Mouse (Mus musculus): ENCODE results near the gene Gm156. TPM values are rescaled to one million over a fixed set of nuclear protein-coding genes. Genes with fewer than 3 reads are reported as not detected.
"Not testable (repeated sequence)": the region's sequence is repeated elsewhere in the genome, so short reads cannot be mapped to it uniquely, and the experiment has no call there.

Gene Gm156
- not detected for total RNA-seq (2021)
- long read RNA-seq, experiment 1 = 0 reads
- long read RNA-seq, experiment 2 = 0 reads

DNA sequence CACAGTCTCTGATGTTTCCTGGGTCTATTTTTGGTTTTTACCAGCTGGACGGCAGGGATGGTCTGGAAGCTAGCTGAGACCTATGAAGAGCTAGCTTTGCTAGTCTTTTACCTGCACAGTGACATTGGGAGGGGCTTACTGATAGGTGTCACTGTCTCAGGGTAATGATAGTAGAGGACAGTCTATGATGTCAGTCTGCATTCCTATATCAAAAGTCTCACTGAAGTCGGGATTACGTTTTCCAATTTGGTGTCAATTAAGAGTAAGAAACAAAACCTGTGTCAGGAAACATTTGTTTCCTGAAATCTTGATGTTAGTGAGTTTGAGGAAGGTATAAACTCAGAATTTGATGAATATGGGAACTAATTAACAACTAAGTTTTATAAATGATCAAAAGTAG is at the start of gene Gm156:
Gm156 (minus strand) TSS at position 101 of the 400 bp plus-strand sequence.
- DNase-seq, H3K4me3 ChIP-seq, H3K27ac ChIP-seq: not testable (repeated sequence)
- intact Hi-C loops (cut with DNase I) = loop anchor here (2.0 kb wide), 1 partner anchor 37 kb away; no protein-coding TSS in a partner anchor

DNA sequence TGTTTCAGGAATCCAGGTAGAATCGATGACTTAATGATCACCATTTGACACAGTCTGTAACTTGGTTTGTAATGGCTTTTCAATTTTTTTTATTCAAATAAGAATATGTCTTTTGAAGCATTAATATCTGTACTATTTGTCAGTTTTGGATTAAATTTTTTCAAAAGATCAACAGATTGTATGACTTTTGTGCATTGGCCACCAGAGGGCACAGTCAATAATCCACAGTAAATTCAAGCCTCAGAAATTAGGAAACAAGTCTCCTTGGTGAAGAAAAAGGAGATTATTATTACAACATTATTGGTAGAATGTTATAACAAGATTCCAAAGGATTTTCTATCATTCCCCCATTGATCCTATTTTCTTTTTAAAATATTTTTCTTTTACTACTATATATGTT is 41.5 kb upstream of the Gm156 start:
- intact Hi-C loops (cut with DNase I) = no loop called here
- Histone ChIP-seq H3K27ac (no peak overlapping the region), H3K4me3 (no peak overlapping the region)
- no peak for DNase-seq
- no peak for TF ChIP-seq CTCF (IDR thresholded peaks at IDR 0.05)

DNA sequence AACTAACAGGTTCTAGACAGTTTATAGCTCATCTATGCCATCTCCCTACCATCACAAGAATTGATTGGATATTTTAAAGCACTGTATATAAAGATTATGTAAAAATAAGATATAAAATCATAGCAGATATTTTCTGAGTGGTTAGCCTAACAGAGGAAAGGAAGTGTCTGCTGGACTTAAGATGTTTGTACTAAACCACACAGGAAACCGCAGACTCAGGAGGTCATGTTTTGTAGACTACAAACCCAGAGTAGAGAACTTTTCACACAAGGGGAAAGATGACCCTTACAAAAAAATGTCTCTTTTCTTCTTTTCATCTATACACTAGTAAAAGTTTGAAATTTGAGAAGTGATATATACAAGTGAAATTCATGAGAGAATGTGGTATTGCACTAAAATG is 39.9 kb upstream of the Gm156 start:
- H3K4me3 ChIP-seq = no peak overlapping the region
- intact Hi-C loops (cut with DNase I) = no loop called here
- H3K27ac ChIP-seq = no peak overlapping the region
- TF ChIP-seq CTCF (IDR thresholded peaks at IDR 0.05) = no peak
- no peak for DNase-seq

GRCm38 (mm10) chr6:129817731-129818130 is 33.7 kb upstream of the Gm156 start:
- no peak for TF ChIP-seq CTCF (IDR thresholded peaks at IDR 0.05)
- no peak overlapping the region for H3K27ac ChIP-seq
- no peak for DNase-seq
- no peak overlapping the region for H3K4me3 ChIP-seq
- intact Hi-C loops (cut with DNase I) = no loop called here

DNA sequence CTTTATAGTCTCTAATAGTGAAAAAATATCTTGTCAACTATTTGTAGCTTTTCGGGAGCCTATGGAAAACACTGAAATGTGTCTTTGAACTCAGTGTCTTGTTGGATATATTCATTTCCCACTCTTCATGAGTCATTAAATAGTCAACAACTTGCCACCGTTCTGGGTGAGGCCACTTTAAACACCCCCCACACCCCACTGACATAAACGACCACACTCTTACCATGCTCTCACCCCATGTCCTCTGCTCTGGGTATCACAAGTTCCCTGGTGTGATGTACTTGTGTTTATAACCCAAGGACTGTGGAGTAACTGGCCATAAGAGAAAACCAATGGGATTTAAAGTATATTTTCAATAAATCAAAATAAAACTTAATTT is 36.4 kb downstream of the Gm156 start:
- no peak for DNase-seq
- Histone ChIP-seq H3K4me3 (no peak overlapping the region), H3K27ac (no peak overlapping the region)
- no peak for TF ChIP-seq CTCF (IDR thresholded peaks at IDR 0.05)
- intact Hi-C loops (cut with DNase I) = no loop called here

DNA sequence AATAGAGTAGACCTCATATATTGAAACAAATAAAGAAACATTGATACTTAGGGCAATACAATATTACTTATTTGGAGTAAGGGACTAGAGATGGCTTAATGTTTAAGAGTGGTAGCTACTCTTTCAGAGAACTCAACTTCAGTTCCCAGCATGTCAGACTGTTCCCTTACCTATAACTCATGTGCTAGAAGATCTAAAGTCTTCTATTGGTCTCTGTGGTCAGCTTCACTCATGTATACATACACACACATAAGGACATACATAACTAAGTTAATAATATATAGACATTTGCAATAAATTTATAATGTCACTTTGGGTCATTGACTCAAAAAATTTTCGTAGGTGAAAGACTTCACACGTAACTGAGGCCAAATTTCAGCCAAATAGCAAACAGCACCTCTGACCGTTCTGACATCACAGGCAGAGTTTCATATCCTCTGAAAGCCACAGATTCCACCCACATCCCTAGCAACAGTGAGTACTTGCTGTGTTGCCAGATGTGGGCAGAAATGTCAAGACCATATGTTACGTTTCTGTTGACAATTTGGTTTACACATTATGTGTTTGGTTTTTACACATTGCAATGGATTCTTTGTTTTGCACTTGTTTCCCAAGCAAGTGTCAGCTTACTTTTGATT is 36.9 kb downstream of the Gm156 start:
- DNase-seq = no peak
- no peak for TF ChIP-seq CTCF (IDR thresholded peaks at IDR 0.05)
- intact Hi-C loops (cut with DNase I) = no loop called here
- H3K4me3 ChIP-seq = no peak overlapping the region
- H3K27ac ChIP-seq = no peak overlapping the region

DNA sequence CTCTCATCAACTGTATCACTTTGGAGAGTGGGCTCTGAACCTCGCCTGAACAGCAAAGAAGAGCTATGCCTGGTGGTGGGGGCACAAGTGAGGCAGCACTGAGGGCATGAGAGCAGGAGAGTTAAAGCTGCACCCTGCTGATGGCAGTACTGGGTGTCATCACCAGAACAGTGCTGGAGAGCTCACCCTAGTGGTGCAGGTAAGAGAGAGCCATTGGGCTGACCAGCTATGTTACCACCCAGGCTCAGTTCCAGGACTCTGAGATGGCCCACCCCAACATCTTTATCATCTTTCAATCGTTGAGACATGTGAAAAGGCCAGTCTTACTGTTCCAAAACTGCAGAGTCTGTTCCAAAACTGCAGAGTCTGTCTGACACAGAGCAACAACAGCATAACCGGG is 37.9 kb downstream of the Gm156 start:
- intact Hi-C loops (cut with DNase I) = no loop called here
- Histone ChIP-seq H3K27ac (no peak overlapping the region), H3K4me3 (no peak overlapping the region)
- no peak for TF ChIP-seq CTCF (IDR thresholded peaks at IDR 0.05)
- no peak for DNase-seq

- TF ChIP-seq CTCF (IDR thresholded peaks at IDR 0.05) = no peak
Observed at GRCm38 (mm10) chr6:129740069-129740721, 43.9 kb downstream of the Gm156 start, which contains the start of gene Klri2. TSS of gene Klri2 (minus strand) at chr6:129740484.

DNA sequence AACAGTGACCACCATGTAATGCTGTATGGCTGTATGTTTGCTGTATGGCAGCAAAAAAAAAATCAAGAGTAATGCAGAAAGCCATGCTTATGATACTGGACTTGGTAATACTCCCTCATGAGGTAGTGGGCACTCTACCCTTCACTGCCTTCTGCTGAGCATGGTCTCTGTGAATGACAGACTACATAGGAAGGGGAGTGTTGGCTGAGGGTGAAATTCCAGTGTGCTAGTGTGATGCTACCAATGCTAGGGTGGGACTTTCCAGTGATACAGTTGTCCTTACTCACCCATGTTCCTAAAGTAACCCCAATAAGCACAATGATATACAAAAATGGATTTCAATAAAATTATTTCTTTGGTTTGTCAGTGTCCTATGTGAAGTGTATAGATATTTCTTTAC is 47.7 kb downstream of the Gm156 start:
- Histone ChIP-seq H3K4me3 (no peak overlapping the region), H3K27ac (no peak overlapping the region)
- intact Hi-C loops (cut with DNase I) = no loop called here
- TF ChIP-seq CTCF (IDR thresholded peaks at IDR 0.05) = no peak
- no peak for DNase-seq

More at GRCm38 (mm10) chr6:129740069-129740721, 43.9 kb downstream of the Gm156 start, which contains the start of gene Klri2:
- DNase-seq = no peak
- Histone ChIP-seq H3K27ac (no peak within 1 kb of the TSS), H3K4me3 (no peak within 1 kb of the TSS)
- intact Hi-C loops (cut with DNase I) = no loop called here

DNA sequence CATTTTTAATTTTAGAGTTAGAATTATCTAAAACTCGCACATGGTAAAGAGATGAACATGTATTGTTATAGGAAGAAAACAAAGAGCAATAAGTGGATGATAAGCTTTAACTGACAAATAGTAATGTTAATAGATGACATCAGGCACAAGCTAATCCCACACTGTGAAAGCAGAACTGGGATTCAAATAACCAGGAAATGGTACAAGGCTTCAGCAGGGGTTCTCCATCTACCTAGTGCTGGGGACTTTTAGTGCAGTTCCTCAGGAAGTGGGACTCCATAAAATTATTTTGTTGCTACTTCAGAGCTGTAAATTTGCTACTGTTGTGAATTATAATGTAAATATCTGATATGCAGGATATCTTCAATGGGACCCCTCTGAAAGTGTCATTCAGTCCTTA is 56.8 kb downstream of the Gm156 start:
- Histone ChIP-seq H3K27ac (no peak overlapping the region), H3K4me3 (no peak overlapping the region)
- DNase-seq = no peak
- TF ChIP-seq CTCF (IDR thresholded peaks at IDR 0.05) = no peak
- intact Hi-C loops (cut with DNase I) = no loop called here

DNA sequence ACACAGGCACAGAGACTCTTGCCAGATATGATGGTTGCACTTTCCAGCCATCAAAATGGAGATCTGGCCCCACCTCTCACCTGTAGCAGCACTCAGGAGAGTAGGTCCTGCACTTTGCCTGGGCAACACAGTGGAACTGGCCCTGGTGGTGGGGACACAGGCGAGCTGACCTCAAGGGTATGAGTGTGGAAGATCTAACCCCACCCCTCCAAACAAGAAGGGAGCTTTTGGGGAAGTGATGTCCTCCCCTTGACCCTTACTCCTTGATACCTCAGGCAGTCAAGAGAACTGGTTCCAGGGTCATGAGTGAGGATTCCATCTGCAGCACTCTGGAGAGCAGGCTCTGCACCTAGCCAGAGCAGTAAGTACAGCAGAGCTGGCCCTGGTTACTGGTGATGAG is 62.7 kb downstream of the Gm156 start:
- Histone ChIP-seq H3K4me3 (no peak overlapping the region), H3K27ac (no peak overlapping the region)
- TF ChIP-seq CTCF (IDR thresholded peaks at IDR 0.05) = no peak
- DNase-seq = no peak
- intact Hi-C loops (cut with DNase I) = no loop called here

DNA sequence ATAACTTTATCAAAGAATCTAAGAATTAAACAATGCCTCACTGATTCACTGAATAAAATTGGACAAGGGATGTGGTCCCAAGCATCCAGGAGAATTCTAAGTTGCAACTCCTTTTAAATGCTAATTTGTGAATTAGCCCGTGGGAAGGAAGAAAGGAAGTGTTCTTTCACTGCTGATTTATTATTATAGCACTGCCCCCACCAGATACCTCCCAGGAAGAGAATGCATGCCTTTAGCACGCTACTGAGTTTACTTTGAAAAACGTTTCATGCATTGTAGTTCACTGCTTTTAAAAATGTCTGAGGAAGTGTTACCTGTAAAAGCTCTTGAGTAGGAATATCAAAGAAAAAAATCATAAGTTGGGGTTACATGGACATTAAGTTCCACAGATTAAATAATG is 63.6 kb downstream of the Gm156 start:
- TF ChIP-seq CTCF (IDR thresholded peaks at IDR 0.05) = no peak
- DNase-seq = no peak
- no peak overlapping the region for H3K4me3 ChIP-seq
- intact Hi-C loops (cut with DNase I) = no loop called here
- no peak overlapping the region for H3K27ac ChIP-seq

- H3K4me3 ChIP-seq = no peak within 1 kb of the TSS
- TF ChIP-seq CTCF (IDR thresholded peaks at IDR 0.05) = no peak
- DNase-seq = no peak
- no peak within 1 kb of the TSS for H3K27ac ChIP-seq
- intact Hi-C loops (cut with DNase I) = no loop called here
Observed at GRCm38 (mm10) chr6:129717032-129717431, 67.0 kb downstream of the Gm156 start, which contains the start of gene Klri1. TSS of gene Klri1 (minus strand) at chr6:129717132.

Other genes starting within 250 kb of the Gm156 start
- gene Klre1, start 206.4 kb downstream of the Gm156 start, total RNA-seq (2021) = not detected
- not detected for gene Klrd1, start 192.5 kb downstream of the Gm156 start, total RNA-seq (2021)
- not detected for gene Klrk1, start 160.4 kb downstream of the Gm156 start, total RNA-seq (2021)
- not detected for gene Klrc3, start 140.9 kb downstream of the Gm156 start, total RNA-seq (2021)
- gene Klrc2, start 123.6 kb downstream of the Gm156 start, total RNA-seq (2021) = not detected
- not detected for gene Klrc1, start 105.3 kb downstream of the Gm156 start, total RNA-seq (2021)
- gene Klri1, start 67.1 kb downstream of the Gm156 start, total RNA-seq (2021) = not detected
- not detected for gene Klri2, start 43.8 kb downstream of the Gm156 start, total RNA-seq (2021)
- gene Gm17631, start 78.4 kb upstream of the Gm156 start, total RNA-seq (2021) = not detected
- not detected for gene Klra17, start 92.4 kb upstream of the Gm156 start, total RNA-seq (2021)
- not detected for gene Klra5, start 133.4 kb upstream of the Gm156 start, total RNA-seq (2021)
- not detected for gene Klra6, start 242.7 kb upstream of the Gm156 start, total RNA-seq (2021)

All from gastrocnemius, adult 2 months (tissue).